Mouse (Mus musculus): ENCODE results near the gene Begain. TPM values are rescaled to one million over a fixed set of nuclear protein-coding genes. Genes with fewer than 3 reads are reported as not detected.

The Begain gene
- polyA plus RNA-seq, 1 experiment from 2014 or later, result 1.8 TPM

Other genes with a start within 250 kb of the Begain start
- gene Slc25a29, start 232.3 kb downstream of the Begain start, polyA plus RNA-seq (2016; fragmentation: Nextera tagmentation; extraction: Ambion mirVana), result 3.0 and 3.3 TPM in 2 replicates
- gene Slc25a47, start 232.2 kb downstream of the Begain start, polyA plus RNA-seq (2016; fragmentation: Nextera tagmentation; extraction: Ambion mirVana), result 5.2 and 5.4 TPM in 2 replicates
- 5.6 and 5.8 TPM in 2 replicates for gene Wdr25, start 174.6 kb downstream of the Begain start, polyA plus RNA-seq (2016; fragmentation: Nextera tagmentation; extraction: Ambion mirVana)
- gene Wars, start 174.0 kb downstream of the Begain start, polyA plus RNA-seq (2016; fragmentation: Nextera tagmentation; extraction: Ambion mirVana), result 70.0 and 71.5 TPM in 2 replicates